Mouse (Mus musculus): ENCODE measurements at regions not wholly inside any gene's neighbourhood (a gene's known extent, or its start where the extent isn't known, plus 50 kb on each side); places are given as distances from the start of the nearest gene placed in this dataset.
"Not testable (repeated sequence)": the region's sequence is repeated elsewhere in the genome, so short reads cannot be mapped to it uniquely, and the experiment has no call there.

DNA sequence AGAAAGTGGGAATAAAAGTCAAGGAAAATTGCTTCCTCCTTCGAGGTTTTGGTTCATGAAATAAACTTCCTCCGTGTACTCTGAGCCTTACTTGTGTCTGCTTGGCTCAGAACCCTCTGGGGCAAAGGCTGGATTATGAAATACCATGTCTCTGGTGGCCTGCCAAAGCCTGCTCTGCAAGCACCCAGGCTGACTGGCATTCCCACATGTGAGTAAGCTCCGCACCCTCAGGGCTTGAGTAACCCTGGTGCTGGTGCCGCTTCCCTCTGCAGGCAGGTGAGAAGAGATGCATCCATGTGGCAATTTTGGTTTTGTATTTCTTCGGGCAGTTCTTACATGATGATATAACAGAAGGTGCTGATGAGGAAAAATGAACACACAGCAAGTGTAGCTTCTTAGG is 66.0 kb downstream of the Nr2f2 start:
- DNase-seq (ENCODE audit: low read depth) = no peak

- DNase-seq (ENCODE audit: low read depth) = no peak
Measured at GRCm38 (mm10) chr7:70291431-70291830, 75.1 kb downstream of the Nr2f2 start.

GRCm38 (mm10) chr7:70290733-70291320 is 75.7 kb downstream of the Nr2f2 start:
- no peak for DNase-seq (ENCODE audit: low read depth)

GRCm38 (mm10) chr7:70290277-70290676 is 76.3 kb downstream of the Nr2f2 start:
- no peak for DNase-seq (ENCODE audit: low read depth)

DNA sequence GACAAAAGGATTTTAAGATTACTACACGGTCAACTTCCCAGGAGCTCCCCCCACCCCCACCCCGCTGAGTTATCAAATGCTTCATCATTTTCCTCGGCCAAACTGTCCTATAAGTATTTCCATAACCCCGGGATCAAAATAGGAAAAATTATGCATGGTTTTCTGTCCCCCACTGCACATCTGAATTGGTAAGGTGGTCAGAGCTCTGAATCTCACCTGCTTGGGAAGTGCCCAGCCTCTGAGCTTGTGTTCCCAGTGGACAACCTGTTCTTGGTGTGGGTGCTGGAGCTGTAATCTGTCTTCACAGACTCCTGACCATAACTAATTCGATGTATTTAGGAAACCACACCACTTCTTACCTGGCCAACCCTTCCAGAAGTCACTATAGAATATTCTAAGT is 77.9 kb downstream of the Nr2f2 start:
- no peak for DNase-seq (ENCODE audit: low read depth)

DNA sequence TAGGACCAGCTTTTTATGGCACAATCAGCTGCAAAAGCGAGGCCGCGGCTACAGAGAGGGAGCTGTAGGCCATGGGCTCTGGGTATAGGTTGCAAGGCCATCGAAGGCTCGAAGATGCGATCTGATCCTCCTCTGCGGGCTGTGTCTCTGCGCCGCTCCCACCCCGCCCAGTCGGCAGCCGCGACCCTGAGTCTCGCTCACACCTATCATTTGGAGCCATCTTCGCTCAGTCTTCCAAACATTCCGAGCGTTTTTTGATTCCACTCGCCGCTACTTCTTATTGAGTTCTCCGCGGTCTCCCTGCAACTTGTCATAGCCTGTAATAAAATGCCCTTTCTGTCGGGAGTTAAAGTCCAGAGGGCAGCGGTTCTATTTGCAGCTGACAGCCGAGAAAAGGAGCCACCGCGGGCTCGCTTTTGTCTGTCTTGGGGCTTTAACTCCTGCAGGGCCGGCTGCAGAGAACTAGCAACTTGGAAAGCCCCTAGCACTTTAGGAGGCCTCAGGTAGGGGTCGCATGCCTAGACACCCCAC is 78.6 kb downstream of the Nr2f2 start:
- DNase-seq (ENCODE audit: low read depth) = no peak

GRCm38 (mm10) chr7:70286836-70287355 is 79.6 kb downstream of the Nr2f2 start:
- no peak for DNase-seq (ENCODE audit: low read depth)

GRCm38 (mm10) chr7:70285344-70285743 is 81.2 kb downstream of the Nr2f2 start:
- DNase-seq (ENCODE audit: low read depth) = no peak

DNA sequence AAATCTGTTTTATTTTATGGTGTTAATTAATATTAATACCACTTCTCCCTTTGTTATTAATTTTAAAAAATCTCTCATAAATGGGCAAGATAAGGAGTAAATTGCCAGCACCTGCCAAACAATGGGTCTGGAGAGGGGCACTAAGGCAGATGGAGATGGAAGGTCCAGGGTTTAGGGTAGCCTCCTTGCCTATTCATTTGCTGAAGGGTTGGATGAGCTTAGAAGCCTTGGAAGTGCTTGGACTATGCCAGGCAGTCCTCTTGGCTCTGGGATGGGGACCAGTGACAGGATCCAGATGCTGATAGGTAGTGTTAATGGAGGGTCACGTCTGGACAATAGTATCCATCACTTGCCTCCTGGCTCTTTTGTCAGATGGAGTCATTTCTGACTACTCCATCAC is 82.7 kb downstream of the Nr2f2 start:
- no peak for DNase-seq (ENCODE audit: low read depth)

GRCm38 (mm10) chr7:70283166-70283565 is 83.4 kb downstream of the Nr2f2 start:
- DNase-seq (ENCODE audit: low read depth) = no peak

DNA sequence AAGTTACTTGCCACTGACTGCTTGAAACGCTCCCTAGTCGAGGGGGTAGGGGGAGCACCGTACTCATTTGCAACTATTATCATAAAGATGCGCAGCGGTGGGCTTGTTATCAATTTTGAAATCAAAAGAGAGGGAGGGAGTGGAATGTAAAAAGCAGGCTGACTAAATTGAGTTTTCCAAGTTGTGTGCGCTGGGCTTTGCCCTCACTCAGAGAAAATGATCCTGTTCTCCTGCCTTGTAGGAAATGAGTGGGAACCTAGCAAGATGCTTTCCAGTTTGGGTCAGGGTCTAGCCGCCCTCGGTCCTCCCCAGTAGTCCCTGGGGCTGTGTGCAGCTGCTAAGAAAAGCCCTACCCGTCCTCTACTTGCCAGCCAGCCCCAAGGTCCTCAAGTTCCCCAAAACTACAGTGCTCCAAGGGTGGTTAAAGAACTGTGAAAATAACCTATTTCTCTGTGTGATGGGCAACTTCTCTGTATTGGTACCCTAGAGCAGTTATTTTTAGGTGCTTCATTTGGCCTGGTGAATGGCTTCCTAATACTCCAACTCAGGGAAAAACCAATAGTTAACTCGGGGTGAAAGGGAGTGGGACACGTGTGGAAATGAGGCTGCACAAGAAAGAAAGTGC is 84.5 kb downstream of the Nr2f2 start:
- no peak for DNase-seq (ENCODE audit: low read depth)

GRCm38 (mm10) chr7:70281381-70281750 is 85.2 kb downstream of the Nr2f2 start:
- no peak for DNase-seq (ENCODE audit: low read depth)

DNA sequence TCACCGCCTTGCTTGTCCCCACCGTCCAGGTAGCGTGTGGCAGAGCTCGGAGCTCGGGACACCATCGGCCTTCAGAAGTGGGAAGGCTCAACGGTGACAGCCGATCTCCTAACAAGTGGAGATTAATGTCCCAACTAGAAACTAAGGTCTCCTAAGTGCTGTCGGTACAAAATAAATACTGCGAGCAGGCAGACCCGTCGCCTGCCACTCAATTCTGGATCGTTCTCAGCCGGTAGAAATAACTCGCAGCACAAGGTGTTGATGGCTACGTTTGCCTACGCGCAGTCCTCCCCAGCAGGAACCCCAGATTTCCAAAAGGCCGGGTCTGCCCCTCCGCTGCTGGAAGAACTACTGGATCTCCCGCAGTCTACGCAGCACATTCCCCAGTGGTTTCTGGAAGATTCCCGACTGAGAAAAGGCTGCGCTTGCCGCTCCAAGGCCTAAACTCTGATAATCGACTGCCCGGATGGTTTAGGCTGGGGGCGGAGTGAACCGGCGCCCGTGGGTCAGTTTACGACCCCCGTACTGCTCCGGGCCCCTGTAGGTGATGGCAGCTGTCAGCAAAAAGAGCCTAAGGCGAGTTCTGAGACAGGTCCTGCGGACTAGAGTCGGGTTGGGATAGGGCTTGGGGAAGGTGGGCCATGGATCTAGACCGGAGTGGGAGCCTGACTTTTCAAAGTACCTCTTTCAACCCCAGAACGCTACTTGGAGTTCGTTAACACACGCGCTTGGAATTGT is 85.7 kb downstream of the Nr2f2 start:
- DNase-seq (ENCODE audit: low read depth) = no peak

- no peak for DNase-seq (ENCODE audit: low read depth)
Measured at GRCm38 (mm10) chr7:70279927-70280642, 86.5 kb downstream of the Nr2f2 start.

DNA sequence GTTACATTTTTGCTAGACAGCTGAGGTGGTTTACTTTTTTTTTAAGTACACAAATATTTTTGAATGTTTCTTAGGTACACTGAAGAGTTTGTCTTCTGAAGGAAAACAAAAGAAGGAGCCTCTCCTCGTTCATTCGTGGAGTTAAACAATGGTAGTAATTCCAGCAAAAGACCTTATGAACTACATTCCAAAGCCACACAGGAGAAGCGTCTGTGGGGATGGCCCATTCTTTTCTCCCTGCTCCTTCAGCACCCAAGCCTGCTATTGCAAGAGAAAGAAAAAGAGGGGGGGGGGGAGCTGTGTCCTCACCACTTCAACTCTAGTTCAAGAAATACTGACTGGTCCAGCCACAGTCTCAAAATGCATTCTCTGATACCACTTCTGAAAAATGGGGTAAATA is 87.4 kb downstream of the Nr2f2 start:
- no peak for DNase-seq (ENCODE audit: low read depth)

- no peak for DNase-seq (ENCODE audit: low read depth)
Measured at GRCm38 (mm10) chr7:70276078-70276477, 90.5 kb downstream of the Nr2f2 start.

DNA sequence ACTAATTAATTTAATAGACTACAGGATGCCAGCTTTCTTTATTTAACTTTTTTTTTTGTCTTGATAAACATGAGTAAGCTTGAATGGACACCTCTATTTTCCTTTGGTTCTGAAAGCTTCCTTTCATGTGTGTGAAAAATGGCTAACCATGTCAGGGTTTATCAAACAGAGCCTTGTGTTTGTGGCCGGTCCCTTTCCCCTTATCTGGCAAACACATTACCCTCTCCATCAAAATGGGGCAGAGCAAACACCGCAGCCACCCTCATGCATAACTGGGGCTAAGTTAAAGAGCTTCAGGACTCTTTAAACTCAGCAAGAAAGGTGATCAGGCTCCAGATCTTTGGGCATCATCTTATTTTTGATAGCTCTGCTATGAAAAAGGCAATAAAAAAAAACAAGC is 92.2 kb downstream of the Nr2f2 start:
- DNase-seq (ENCODE audit: low read depth) = no peak

DNA sequence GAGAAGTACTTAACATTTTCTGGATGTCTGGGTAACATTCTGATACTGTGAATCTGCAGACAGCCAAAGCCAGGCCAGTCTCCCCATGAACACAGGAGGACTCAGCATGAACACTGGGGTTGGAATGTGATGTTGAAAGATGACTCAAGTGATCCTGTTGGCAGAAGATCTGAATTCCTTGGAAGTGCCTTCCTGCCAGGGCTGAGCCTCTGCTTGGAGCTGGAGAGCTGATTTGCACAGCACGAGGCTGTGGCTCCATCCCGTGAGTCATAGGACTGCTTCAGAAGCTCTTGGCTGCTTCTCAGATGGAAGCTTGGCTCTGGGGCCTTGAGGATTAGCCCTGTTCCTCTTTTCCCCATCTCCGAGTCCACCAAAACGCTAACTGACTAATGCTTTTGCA is 99.5 kb downstream of the Nr2f2 start:
- DNase-seq (ENCODE audit: low read depth) = no peak

- DNase-seq (ENCODE audit: low read depth) = no peak
Measured at GRCm38 (mm10) chr7:70256806-70257205, 109.7 kb downstream of the Nr2f2 start.

- no peak for DNase-seq (ENCODE audit: low read depth)
Measured at GRCm38 (mm10) chr7:70255072-70255471, 111.5 kb downstream of the Nr2f2 start.

- no peak for DNase-seq (ENCODE audit: low read depth)
Measured at GRCm38 (mm10) chr7:70253275-70253674, 113.3 kb downstream of the Nr2f2 start.

GRCm38 (mm10) chr7:70239059-70239458 is 127.5 kb downstream of the Nr2f2 start:
- not testable (repeated sequence) for DNase-seq (ENCODE audit: low read depth)

Data from c-Kit-positive CD71-negative TER-119-negative erythroid progenitor cells, embryonic 14.5 days (primary cell).